Mouse (Mus musculus) bone marrow macrophage, adult 2 months (primary cell): Measurements from ENCODE around the gene Hist1h2bh. TPM values are rescaled to one million over a fixed set of nuclear protein-coding genes. Genes with fewer than 3 reads are reported as not detected.
"Not testable (repeated sequence)": the region's sequence is repeated elsewhere in the genome, so short reads cannot be mapped to it uniquely, and the experiment has no call there.

ENCODE experiments used
- H3K27ac ChIP-seq: 2 replicates; pipeline ENCODE4 v1.5.1; 2012; ENCODE audit warnings: low read depth, low read length; ENCODE audit not compliant: insufficient read depth
- H3K4me1 ChIP-seq: 2 replicates; pipeline ENCODE4 v1.6.1; 2012; ENCODE audit warnings: low read length; ENCODE audit not compliant: control insufficient read depth, insufficient read depth
- H3K4me3 ChIP-seq: 2 replicates; pipeline ENCODE4 v1.5.1; 2012; ENCODE audit warnings: mild to moderate bottlenecking, low read length, moderate library complexity; ENCODE audit not compliant: insufficient read depth
- CTCF ChIP-seq: IDR thresholded peaks from 2 replicates; pipeline ENCODE4 v1.5.1; 2012; ENCODE audit warnings: low read depth, mild to moderate bottlenecking, low read length, moderate library complexity
- POLR2A ChIP-seq: IDR thresholded peaks from 2 replicates; pipeline ENCODE4 v1.6.1; 2012; ENCODE audit warnings: mild to moderate bottlenecking, low read depth, low read length, borderline replicate concordance
- polyA plus RNA-seq: library from polyadenylated mRNA; stranded (reverse); fragments of >200 nt; gene quantifications from 2 replicates; pipeline ENCODE4 v1.2.4, GENCODE M21; 2012; ENCODE audit not compliant: missing spikeins, insufficient read depth, insufficient read length

The Hist1h2bh gene
- polyA plus RNA-seq, 1 experiment: 0.97 TPM

DNA sequence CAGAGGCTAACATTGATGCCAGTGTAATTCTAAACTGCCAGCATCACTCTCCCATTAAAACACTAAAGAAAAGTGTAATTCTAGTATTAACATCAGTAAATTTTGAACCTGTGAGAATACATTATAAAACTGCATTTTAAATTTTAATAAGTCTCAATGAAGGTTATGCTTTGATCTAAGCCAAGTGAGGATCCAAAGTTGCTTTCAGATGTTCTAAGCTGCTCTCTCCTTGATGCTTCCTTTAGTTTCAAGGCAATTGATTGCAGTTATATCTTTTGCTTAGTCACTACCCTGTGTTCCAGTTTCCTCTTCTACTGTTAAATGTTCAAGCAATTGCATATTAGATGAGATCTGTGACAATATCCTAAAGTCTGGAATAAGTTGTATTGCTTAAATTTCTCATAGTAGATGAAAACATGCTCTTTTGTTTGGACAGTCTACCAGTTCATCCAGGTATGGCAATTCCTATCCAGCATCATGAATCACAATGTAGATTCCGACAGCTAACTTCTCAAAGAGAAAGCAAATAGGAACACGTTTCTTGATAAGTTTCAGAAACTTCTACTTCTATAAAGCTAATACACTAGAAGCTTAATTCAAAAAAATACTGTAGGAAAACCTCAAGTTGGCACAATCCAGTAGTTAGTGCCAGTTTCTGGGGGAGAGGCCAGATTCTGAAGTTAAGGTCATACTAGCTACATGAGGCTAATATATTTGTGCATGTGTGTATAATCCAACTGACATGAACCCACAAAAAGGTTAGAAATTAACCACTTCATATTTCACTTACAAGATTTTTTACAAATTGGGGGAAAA, 29.2 kb upstream of the Hist1h2bh start:
- Histone ChIP-seq H3K4me3 (no peak overlapping the region; the same call in 1 of the 2 replicates), H3K4me1 (peaks cover 13% of the 10 kb centered on the region), H3K27ac (peak overlapping the region; percentile 75)
- TF ChIP-seq POLR2A (no peak), CTCF (no peak)

GRCm38 (mm10) chr13:23571504-23572217, 28.5 kb upstream of the Hist1h2bh start:
- H3K27ac ChIP-seq: peak overlapping the region; percentile 75
- H3K4me1 ChIP-seq: not testable (repeated sequence)

GRCm38 (mm10) chr13:23571022-23571503, 27.9 kb upstream of the Hist1h2bh start, which contains the start of the genes Hist1h2ae and Hist1h2bg:
Hist1h2ae (minus strand) TSS chr13:23571220.
Hist1h2bg (plus strand) TSS chr13:23571396.
- Histone ChIP-seq H3K27ac (peak within 1 kb of the TSS; percentile 83), H3K4me1 (peaks cover 5% of the 10 kb centered on the region)
- TF ChIP-seq POLR2A (no peak), CTCF (no peak)

More at GRCm38 (mm10) chr13:23571504-23572217, 28.5 kb upstream of the Hist1h2bh start:
- H3K4me3 ChIP-seq: peak overlapping the region; percentile 57

GRCm38 (mm10) chr13:23570261-23571021, 27.2 kb upstream of the Hist1h2bh start:
- peak overlapping the region; percentile 83 for H3K27ac ChIP-seq
- not testable (repeated sequence) for H3K4me1 ChIP-seq

More at GRCm38 (mm10) chr13:23571022-23571503, 27.9 kb upstream of the Hist1h2bh start, which contains the start of the genes Hist1h2ae and Hist1h2bg:
- H3K4me3 ChIP-seq: peak within 1 kb of the TSS; percentile 57

GRCm38 (mm10) chr13:23564482-23564881, 21.3 kb upstream of the Hist1h2bh start:
- Histone ChIP-seq H3K4me1 (peaks cover 23% of the 10 kb centered on the region), H3K4me3 (no peak overlapping the region), H3K27ac (no peak overlapping the region; the same call in 1 of the 2 replicates)
- no peak for TF ChIP-seq CTCF
- no peak for TF ChIP-seq POLR2A

More at GRCm38 (mm10) chr13:23570261-23571021, 27.2 kb upstream of the Hist1h2bh start:
- H3K4me3 ChIP-seq: peak overlapping the region; percentile 42

DNA sequence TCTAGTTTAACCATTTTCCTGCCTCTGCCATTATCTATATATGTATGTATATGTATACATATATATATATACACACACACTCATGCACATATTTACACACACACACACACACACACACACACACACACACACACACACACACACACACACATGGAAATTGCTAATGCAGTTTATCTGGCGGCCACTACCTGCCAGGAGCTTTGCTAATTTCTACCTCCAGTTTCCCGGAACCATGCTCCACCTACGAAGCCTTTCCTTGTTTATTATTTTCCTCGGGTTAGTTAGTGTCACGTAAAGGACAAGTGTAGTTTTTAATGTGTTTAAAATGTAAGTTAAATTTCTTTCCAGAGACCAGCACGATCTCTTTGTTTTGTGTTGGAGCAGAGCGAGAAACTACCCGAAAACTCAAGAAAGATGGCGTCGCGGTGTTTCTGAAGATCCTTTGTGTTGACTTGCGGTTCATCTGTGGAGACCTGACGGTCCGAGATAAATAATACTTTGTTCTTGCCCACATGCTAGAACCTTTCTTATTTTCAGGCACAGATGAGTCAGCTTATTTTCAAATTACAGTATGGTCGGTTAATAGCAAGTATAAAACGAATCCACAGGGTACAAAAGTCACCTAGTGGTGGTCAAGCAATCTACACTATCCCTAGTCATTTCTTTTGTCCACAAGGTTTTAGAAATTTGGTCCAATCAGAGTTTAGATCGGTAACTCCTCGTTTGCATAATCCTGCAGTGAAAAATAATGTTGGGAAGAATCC, 19.7 kb upstream of the Hist1h2bh start:
- peak overlapping the region; percentile 35 for H3K4me3 ChIP-seq
- peaks cover 23% of the 10 kb centered on the region for H3K4me1 ChIP-seq
- TF ChIP-seq CTCF (no peak), POLR2A (no peak)
- H3K27ac ChIP-seq: peak overlapping the region; percentile 99

DNA sequence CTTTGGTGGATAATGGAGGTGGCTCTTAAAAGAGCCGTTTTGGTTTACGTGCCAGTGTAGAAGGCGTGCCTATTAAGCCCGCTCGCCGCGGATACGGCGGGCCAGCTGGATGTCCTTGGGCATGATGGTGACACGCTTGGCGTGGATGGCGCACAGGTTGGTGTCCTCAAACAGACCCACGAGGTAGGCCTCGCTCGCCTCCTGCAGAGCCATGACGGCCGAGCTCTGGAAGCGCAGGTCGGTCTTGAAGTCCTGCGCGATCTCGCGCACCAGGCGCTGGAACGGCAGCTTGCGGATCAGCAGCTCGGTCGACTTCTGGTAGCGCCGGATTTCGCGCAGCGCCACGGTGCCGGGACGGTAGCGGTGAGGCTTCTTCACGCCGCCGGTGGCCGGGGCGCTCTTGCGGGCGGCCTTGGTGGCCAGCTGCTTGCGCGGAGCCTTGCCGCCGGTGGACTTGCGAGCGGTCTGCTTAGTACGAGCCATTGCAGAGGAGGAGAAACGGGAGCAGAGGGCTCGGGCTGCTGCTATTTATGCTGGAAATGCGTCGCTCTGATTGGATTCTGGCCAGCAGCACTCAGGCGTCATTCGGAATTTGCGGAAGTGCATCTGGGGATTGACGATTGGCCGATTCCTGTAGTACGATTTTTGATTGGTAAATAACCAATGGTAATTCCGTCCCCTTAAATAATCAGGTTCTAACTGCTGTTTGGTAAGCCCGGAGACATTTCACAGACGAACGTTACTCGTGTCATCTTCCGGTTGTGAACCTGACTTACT, 18.9 kb upstream of the Hist1h2bh start, which contains the start of gene Hist1h3e:
Gene Hist1h3e, minus strand, starts transcription at position 487 of the 777 bp plus-strand sequence.
- peak within 1 kb of the TSS; percentile 99 for H3K27ac ChIP-seq
- peak within 1 kb of the TSS; percentile 56 for H3K4me3 ChIP-seq
- peaks cover 23% of the 10 kb centered on the region for H3K4me1 ChIP-seq
- TF ChIP-seq POLR2A: peak; percentile 91

- Histone ChIP-seq H3K27ac (peak overlapping the region; percentile 76), H3K4me1 (peaks cover 26% of the 10 kb centered on the region)
These were observed 18.3 kb upstream of the Hist1h2bh start for GRCm38 (mm10) chr13:23561531-23561882.

DNA sequence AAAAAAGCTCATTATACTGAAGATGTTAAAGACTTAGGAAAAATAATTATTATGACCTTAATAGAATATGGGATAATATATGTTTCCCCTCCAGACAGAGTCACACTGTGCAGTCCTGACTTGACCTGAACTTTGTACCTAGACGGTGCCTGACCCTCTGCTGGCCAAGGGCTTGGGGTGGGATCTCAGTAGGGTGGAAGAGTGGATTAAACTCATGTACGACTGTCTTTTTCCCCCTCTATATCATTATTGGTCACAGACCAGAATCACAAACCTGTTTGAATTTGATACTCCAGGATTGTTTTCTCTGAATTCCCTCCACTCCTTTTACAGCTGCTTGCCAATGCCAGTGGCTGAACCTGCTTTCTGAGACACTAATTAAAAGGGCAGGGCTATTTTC, 17.5 kb upstream of the Hist1h2bh start:
- H3K27ac ChIP-seq, H3K4me3 ChIP-seq: not testable (repeated sequence)
- H3K4me1 ChIP-seq: peaks cover 26% of the 10 kb centered on the region

More at GRCm38 (mm10) chr13:23561531-23561882, 18.3 kb upstream of the Hist1h2bh start:
- H3K4me3 ChIP-seq: peak overlapping the region; percentile 56
